Mouse (Mus musculus) small intestine, adult 2 months (tissue): Measurements from ENCODE around the gene Trpd52l3.

Source experiments
- CTCF ChIP-seq: fragments of 200-500 bp; IDR thresholded peaks from 2 replicates; pipeline ENCODE4 v1.5.1; 2012; ENCODE audit warnings: low read depth, mild to moderate bottlenecking, control low read depth, inconsistent platforms, low read length, moderate library complexity, mixed read lengths; ENCODE audit not compliant: insufficient replicate concordance, insufficient read length; ENCODE audit errors: extremely low read depth
- POLR2A ChIP-seq: fragments of 200-500 bp; IDR thresholded peaks from 2 replicates; pipeline ENCODE4 v1.6.1; 2012; ENCODE audit warnings: low read depth, mild to moderate bottlenecking, control low read depth, inconsistent platforms, low read length, moderate library complexity

- TF ChIP-seq POLR2A, result no peak
- TF ChIP-seq CTCF, result no peak
Measured at GRCm38 (mm10) chr19:29984208-29985005, 19.2 kb upstream of the Trpd52l3 start.
